Mouse (Mus musculus) hindbrain, postnatal 0 days (tissue): ENCODE measurements around the gene Khk. TPM values are rescaled to one million over a fixed set of nuclear protein-coding genes. Genes with fewer than 3 reads are reported as not detected.

Experiments
- ATAC-seq: fragments of 200-750 bp; cut with Nextera tagmentation; 2 replicates; pipeline ENCODE4 v1.8.0; 2017; ENCODE audit warnings: mild to moderate bottlenecking, moderate TSS enrichment, moderate library complexity
- DNase-seq: peaks from one replicate; pipeline ENCODE4 v3.0.0-alpha.2; 2015; ENCODE audit warnings: low spot score
- H3K27ac ChIP-seq: fragments of 300-500 bp; sonication (generic); 2 replicates; pipeline ENCODE4 v1.5.1; 2014; ENCODE audit warnings: mild to moderate bottlenecking
- H3K27me3 ChIP-seq: fragments of 300-500 bp; sonication (generic); 2 replicates; pipeline ENCODE4 v1.6.1; 2014; ENCODE audit warnings: low read length, mixed read lengths; ENCODE audit not compliant: insufficient read depth
- H3K36me3 ChIP-seq: fragments of 300-500 bp; sonication (generic); 2 replicates; pipeline ENCODE4 v1.6.1; 2014; ENCODE audit warnings: low read length, mixed read lengths; ENCODE audit not compliant: insufficient read depth
- H3K4me1 ChIP-seq: fragments of 300-500 bp; sonication (generic); 2 replicates; pipeline ENCODE4 v1.6.1; 2014; ENCODE audit warnings: antibody characterized with exemption, low read length, mixed read lengths; ENCODE audit not compliant: insufficient read depth
- H3K4me2 ChIP-seq: fragments of 300-500 bp; sonication (generic); 2 replicates; pipeline ENCODE4 v1.6.1; 2014; ENCODE audit warnings: low read depth, mild to moderate bottlenecking, low read length, moderate library complexity, mixed read lengths
- H3K4me3 ChIP-seq: fragments of 300-500 bp; sonication (generic); 2 replicates; pipeline ENCODE4 v1.5.1; 2014; ENCODE audit warnings: low read length
- H3K9ac ChIP-seq: fragments of 300-500 bp; sonication (generic); replicated peaks from 2 replicates; pipeline ENCODE4 v1.6.1; 2014; ENCODE audit warnings: mild to moderate bottlenecking, low read length, moderate library complexity, mixed read lengths
- H3K9me3 ChIP-seq: fragments of 300-500 bp; sonication (generic); 2 replicates; pipeline ENCODE4 v1.6.1; 2016; ENCODE audit warnings: low read length, mixed read lengths
- CTCF ChIP-seq: IDR thresholded peaks from 2 replicates; pipeline ENCODE4 v1.5.1; 2016; ENCODE audit warnings: antibody characterized with exemption, control low read depth, low read depth
- WGBS: fragments of 180-500 bp; shearing (Covaris S2); extraction: QIAGEN DNeasy Blood & Tissue Kit; methylation state at CpG from one replicate; pipeline ENCODE4 v1.1.7; 2014; 5-methylcytosine and 5-hydroxymethylcytosine counted together
- polyA plus RNA-seq: library from polyadenylated mRNA; unstranded; fragments of >200 nt; fragmentation: Nextera tagmentation; extraction: Ambion mirVana; gene quantifications from 2 replicates; pipeline ENCODE4 v1.2.1, GENCODE M21; 2015
- total RNA-seq: library from RNA; depleted of rRNA; stranded (reverse); fragments of >200 nt; gene quantifications from 2 replicates; pipeline ENCODE4 v1.2.3, GENCODE M21; 2014; rRNA removed

Gene Khk
- total and polyA plus RNA-seq, 2 experiments from 2014 or later, result 14.6 to 16.5 TPM

DNA sequence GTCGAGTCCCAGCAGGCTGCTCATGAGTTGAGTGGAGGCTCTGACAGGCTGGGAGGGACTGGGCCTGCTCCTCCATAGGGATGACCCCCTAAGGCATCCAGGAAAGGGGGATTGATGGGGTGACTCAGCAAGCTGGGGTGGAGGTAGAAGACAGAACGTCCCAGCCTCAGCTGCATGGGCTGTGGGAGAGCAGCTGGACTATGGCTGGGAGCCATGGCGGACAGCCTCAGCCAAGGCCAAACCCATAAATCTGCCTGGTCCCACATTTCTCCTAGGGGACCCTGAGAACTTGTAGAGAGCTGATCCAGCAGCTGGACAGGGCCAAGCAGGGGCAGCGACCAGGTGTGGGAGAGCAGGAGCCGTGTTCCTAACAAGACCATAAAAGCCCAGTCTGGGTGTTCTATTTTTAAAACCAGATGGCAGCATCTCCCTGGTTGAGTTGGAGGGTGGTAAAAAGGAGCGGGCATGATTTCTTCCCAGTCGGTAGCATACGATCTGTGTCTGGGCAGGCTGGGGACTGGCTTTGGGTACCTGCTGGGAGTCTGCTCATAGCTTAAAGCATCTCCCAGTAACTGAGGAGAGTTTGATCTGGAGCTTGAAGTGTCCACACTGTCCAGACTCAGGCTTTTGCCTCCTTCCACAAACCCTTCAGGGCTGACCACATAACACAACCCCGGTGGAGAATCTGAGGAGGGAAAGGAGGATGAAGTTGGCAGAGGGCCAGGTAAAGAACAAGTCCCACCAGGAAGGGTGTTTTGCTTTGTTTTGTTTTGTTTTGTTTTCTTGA lies 53.8 kb downstream of the Khk start:
- H3K4me2 ChIP-seq, result no peak overlapping the region
- no peaks in the 10 kb centered on the region for H3K9me3 ChIP-seq
- H3K4me1 ChIP-seq, result no peaks in the 10 kb centered on the region
- H3K9ac ChIP-seq, result no peak overlapping the region
- peak; percentile 31 for DNase-seq
- H3K4me3 ChIP-seq, result no peak overlapping the region
- no peak for ATAC-seq
- H3K27ac ChIP-seq, result no peak overlapping the region
- no peaks in the 10 kb centered on the region for H3K36me3 ChIP-seq
- 60% methylated on average over 9 of the region's 9 CpGs for whole genome bisulfite sequencing
- no peak for TF ChIP-seq CTCF
- no peaks in the 10 kb centered on the region for H3K27me3 ChIP-seq

Other genes with a start within 250 kb of the Khk start
- 261 and 286 TPM in 2 replicates for gene Dpysl5, start 209.9 kb upstream of the Khk start, total RNA-seq
- gene Dpysl5, start 209.9 kb upstream of the Khk start, polyA plus RNA-seq, result 120 and 148 TPM in 2 replicates
- gene Mapre3, start 106.8 kb upstream of the Khk start, total RNA-seq, result 51.7 and 55.8 TPM in 2 replicates
- 134 and 137 TPM in 2 replicates for gene Mapre3, start 106.8 kb upstream of the Khk start, polyA plus RNA-seq
- gene Tmem214, start 53.4 kb upstream of the Khk start, total RNA-seq, result 86.7 and 89.5 TPM in 2 replicates
- gene Tmem214, start 53.4 kb upstream of the Khk start, polyA plus RNA-seq, result 59.1 and 59.2 TPM in 2 replicates
- 58.7 and 61.8 TPM in 2 replicates for gene Agbl5, start 32.7 kb upstream of the Khk start, total RNA-seq
- 14.9 and 18.0 TPM in 2 replicates for gene Agbl5, start 32.7 kb upstream of the Khk start, polyA plus RNA-seq
- 109 and 179 TPM in 2 replicates for gene Ost4, start 13.6 kb upstream of the Khk start, total RNA-seq
- 224 and 236 TPM in 2 replicates for gene Ost4, start 13.6 kb upstream of the Khk start, polyA plus RNA-seq
- 8.1 and 9.3 TPM in 2 replicates for gene Emilin1, start 8.0 kb upstream of the Khk start, total RNA-seq
- gene Emilin1, start 8.0 kb upstream of the Khk start, polyA plus RNA-seq, result 10.3 and 10.5 TPM in 2 replicates
- 114 and 153 TPM in 2 replicates for gene Cgref1, start 24.2 kb downstream of the Khk start, total RNA-seq
- 77.4 and 88.0 TPM in 2 replicates for gene Cgref1, start 24.2 kb downstream of the Khk start, polyA plus RNA-seq
- gene Preb, start 38.9 kb downstream of the Khk start, total RNA-seq, result 43.7 and 49.6 TPM in 2 replicates
- gene Preb, start 38.9 kb downstream of the Khk start, polyA plus RNA-seq, result 104 and 106 TPM in 2 replicates
- gene Tcf23, start 47.2 kb downstream of the Khk start, total RNA-seq, result 0.04 TPM in 1 of 2 replicates, not detected in the other
- 0.06 TPM in 1 of 2 replicates, not detected in the other for gene Tcf23, start 47.2 kb downstream of the Khk start, polyA plus RNA-seq
- gene Atraid, start 126.9 kb downstream of the Khk start, total RNA-seq, result 152 and 155 TPM in 2 replicates
- gene Atraid, start 126.9 kb downstream of the Khk start, polyA plus RNA-seq, result 240 and 242 TPM in 2 replicates
- 40.9 and 46.7 TPM in 2 replicates for gene Slc5a6, start 127.5 kb downstream of the Khk start, total RNA-seq
- 27.9 and 33.7 TPM in 2 replicates for gene Slc5a6, start 127.5 kb downstream of the Khk start, polyA plus RNA-seq
- gene Cad, start 133.3 kb downstream of the Khk start, total RNA-seq, result 56.2 and 58.8 TPM in 2 replicates
- 8.1 and 9.1 TPM in 2 replicates for gene Cad, start 133.3 kb downstream of the Khk start, polyA plus RNA-seq
- not detected in 2 replicates for gene Dnajc5g, start 184.9 kb downstream of the Khk start, total RNA-seq
- not detected in 2 replicates for gene Dnajc5g, start 184.9 kb downstream of the Khk start, polyA plus RNA-seq
- gene Slc30a3, start 186.8 kb downstream of the Khk start, total RNA-seq, result 40.2 and 47.5 TPM in 2 replicates
- gene Slc30a3, start 186.8 kb downstream of the Khk start, polyA plus RNA-seq, result 33.5 and 37.2 TPM in 2 replicates
- gene Trim54, start 195.3 kb downstream of the Khk start, total RNA-seq, result 0.22 and 0.52 TPM in 2 replicates
- gene Trim54, start 195.3 kb downstream of the Khk start, polyA plus RNA-seq, result not detected in 2 replicates
- not detected in 2 replicates for gene Ucn, start 217.4 kb downstream of the Khk start, total RNA-seq
- 0.44 and 0.54 TPM in 2 replicates for gene Ucn, start 217.4 kb downstream of the Khk start, polyA plus RNA-seq
- gene Mpv17, start 232.8 kb downstream of the Khk start, total RNA-seq, result 66.1 and 75.0 TPM in 2 replicates
- gene Mpv17, start 232.8 kb downstream of the Khk start, polyA plus RNA-seq, result 49.1 and 52.1 TPM in 2 replicates